Mouse (Mus musculus) intestine, embryonic 14.5 days (tissue): ENCODE measurements around the gene Slc36a4. TPM values are rescaled to one million over a fixed set of nuclear protein-coding genes. Genes with fewer than 3 reads are reported as not detected.

Experiments used
- ATAC-seq: fragments of 200-750 bp; cut with Nextera tagmentation; replicated peaks from 2 replicates; pipeline ENCODE4 v1.8.0; 2017; ENCODE audit warnings: low read depth, moderate number of reproducible peaks, moderate TSS enrichment, moderate library complexity; ENCODE audit not compliant: low FRiP score, low TSS enrichment
- DNase-seq: peaks from one replicate; pipeline ENCODE4 v3.0.0-alpha.2; 2018; ENCODE audit warnings: low spot score
- H3K27ac ChIP-seq: fragments of 300-500 bp; sonication (generic); 2 replicates; pipeline ENCODE4 v1.5.1; 2014; ENCODE audit warnings: low read depth, mild to moderate bottlenecking, control low read depth
- H3K27me3 ChIP-seq: fragments of 300-500 bp; sonication (generic); replicated peaks from 2 replicates; pipeline ENCODE4 v1.6.1; 2014; ENCODE audit warnings: low read length, control low read depth; ENCODE audit not compliant: control insufficient read depth, insufficient read depth
- H3K36me3 ChIP-seq: fragments of 300-500 bp; sonication (generic); 2 replicates; pipeline ENCODE4 v1.6.1; 2014; ENCODE audit warnings: low read length, control low read depth; ENCODE audit not compliant: control insufficient read depth, insufficient read depth
- H3K4me1 ChIP-seq: fragments of 300-500 bp; sonication (generic); replicated peaks from 2 replicates; pipeline ENCODE4 v1.6.1; 2014; ENCODE audit warnings: low read length, control low read depth, mixed read lengths; ENCODE audit not compliant: control insufficient read depth, insufficient read depth
- H3K4me2 ChIP-seq: fragments of 300-500 bp; sonication (generic); 2 replicates; pipeline ENCODE4 v1.6.1; 2014; ENCODE audit warnings: low read length
- H3K4me3 ChIP-seq: fragments of 300-500 bp; sonication (generic); 2 replicates; pipeline ENCODE4 v1.5.1; 2014; ENCODE audit warnings: low read depth, low read length, control low read depth, mixed read lengths
- H3K9ac ChIP-seq: fragments of 300-500 bp; sonication (generic); 2 replicates; pipeline ENCODE4 v1.6.1; 2014; ENCODE audit warnings: mild to moderate bottlenecking, low read length
- H3K9me3 ChIP-seq: fragments of 300-500 bp; sonication (generic); 2 replicates; pipeline ENCODE4 v1.6.1; 2016; ENCODE audit warnings: low read length, control low read depth; ENCODE audit not compliant: control insufficient read depth
- WGBS: fragments of 180-500 bp; shearing (Covaris S2); extraction: QIAGEN DNeasy Blood & Tissue Kit; methylation state at CpG from one replicate; pipeline ENCODE4 v1.1.7; 2014; 5-methylcytosine and 5-hydroxymethylcytosine counted together
- polyA plus RNA-seq: library from polyadenylated mRNA; unstranded; fragments of >200 nt; fragmentation: Nextera tagmentation; extraction: Ambion mirVana; gene quantifications from 2 replicates; pipeline ENCODE4 v1.2.1, GENCODE M21; 2014

Gene Slc36a4
- polyA plus RNA-seq, 1 experiment from 2014 or later = 15.9 TPM

- no peaks in the 10 kb centered on the region for H3K27me3 ChIP-seq
- no peak for DNase-seq
- H3K36me3 ChIP-seq = no peaks in the 10 kb centered on the region
- H3K27ac ChIP-seq = no peak overlapping the region
- H3K9ac ChIP-seq = no peak overlapping the region
- H3K4me1 ChIP-seq = no peaks in the 10 kb centered on the region
- ATAC-seq = no peak
- H3K4me2 ChIP-seq = no peak overlapping the region
- H3K9me3 ChIP-seq = no peaks in the 10 kb centered on the region
- WGBS = 63% methylated on average over 5 of the region's 5 CpGs
- H3K4me3 ChIP-seq = no peak overlapping the region
These were observed 56.8 kb downstream of the Slc36a4 start for GRCm38 (mm10) chr9:15766379-15766778.

- Histone ChIP-seq H3K4me1 (no peaks in the 10 kb centered on the region), H3K9me3 (no peaks in the 10 kb centered on the region), H3K36me3 (no peaks in the 10 kb centered on the region), H3K27ac (no peak overlapping the region), H3K27me3 (no peaks in the 10 kb centered on the region), H3K4me2 (no peak overlapping the region), H3K9ac (no peak overlapping the region), H3K4me3 (no peak overlapping the region)
- DNase-seq = no peak
- no peak for ATAC-seq
- 80% methylated on average over 5 of the region's 5 CpGs for WGBS
These were observed 57.3 kb downstream of the Slc36a4 start for GRCm38 (mm10) chr9:15766821-15767220.

GRCm38 (mm10) chr9:15772766-15773165, 63.2 kb downstream of the Slc36a4 start:
- H3K36me3 ChIP-seq = no peaks in the 10 kb centered on the region
- H3K4me1 ChIP-seq = no peaks in the 10 kb centered on the region
- WGBS = 84% methylated on average over 12 of the region's 12 CpGs
- no peak overlapping the region for H3K27ac ChIP-seq
- H3K4me2 ChIP-seq = no peak overlapping the region
- ATAC-seq = no peak
- no peaks in the 10 kb centered on the region for H3K27me3 ChIP-seq
- H3K4me3 ChIP-seq = no peak overlapping the region
- H3K9ac ChIP-seq = no peak overlapping the region
- DNase-seq = no peak
- H3K9me3 ChIP-seq = no peaks in the 10 kb centered on the region

DNA sequence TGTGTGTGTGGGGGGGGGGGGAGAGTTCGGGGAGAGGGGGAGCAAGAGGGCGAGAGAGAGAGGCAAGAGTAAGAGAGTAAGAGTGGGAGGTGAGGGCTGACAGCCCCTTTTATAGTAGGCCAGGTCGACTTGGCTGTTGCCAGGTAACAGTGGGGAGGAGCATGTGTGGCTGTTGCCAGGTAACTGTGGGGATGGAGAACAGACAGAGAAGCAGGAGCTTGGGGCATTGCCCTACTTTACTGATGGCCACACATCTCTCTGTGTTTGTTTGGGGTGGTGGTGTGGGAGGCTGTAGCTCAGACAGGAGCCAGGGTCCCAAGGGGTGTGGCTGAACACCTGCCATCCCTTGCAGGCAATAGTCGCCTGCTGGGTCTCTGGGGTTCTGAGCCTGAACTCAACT, 63.9 kb downstream of the Slc36a4 start:
- 66% methylated on average over 4 of the region's 4 CpGs for WGBS
- Histone ChIP-seq H3K4me3 (no peak overlapping the region), H3K4me2 (no peak overlapping the region), H3K4me1 (no peaks in the 10 kb centered on the region), H3K9me3 (no peaks in the 10 kb centered on the region), H3K27me3 (no peaks in the 10 kb centered on the region), H3K36me3 (no peaks in the 10 kb centered on the region), H3K9ac (no peak overlapping the region), H3K27ac (no peak overlapping the region)
- no peak for DNase-seq
- ATAC-seq = no peak

DNA sequence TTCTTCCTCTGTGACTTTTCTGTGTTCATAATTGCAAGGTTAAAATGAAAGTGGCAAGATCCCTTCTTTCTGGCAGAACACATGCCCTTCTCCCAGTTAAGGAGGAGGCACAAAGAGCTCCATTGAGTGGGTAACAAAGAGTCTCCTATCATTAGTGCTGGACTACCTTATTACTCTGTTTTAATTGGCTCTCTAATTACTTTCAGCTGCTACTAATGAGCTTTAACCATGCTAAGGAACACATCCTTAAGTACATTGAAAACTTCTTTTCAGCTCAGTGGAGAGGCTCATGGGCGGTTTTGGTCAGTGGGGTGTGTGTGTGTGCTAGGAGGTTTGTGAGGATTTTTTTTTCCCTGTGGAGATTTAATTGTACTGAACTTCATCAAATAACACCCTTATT, 65.4 kb downstream of the Slc36a4 start:
- H3K27ac ChIP-seq = no peak overlapping the region
- H3K4me1 ChIP-seq = no peaks in the 10 kb centered on the region
- H3K4me2 ChIP-seq = no peak overlapping the region
- 84% methylated on average over 1 of the region's 1 CpGs for WGBS
- ATAC-seq (no peak), DNase-seq (no peak)
- H3K4me3 ChIP-seq = no peak overlapping the region
- H3K9ac ChIP-seq = no peak overlapping the region
- no peaks in the 10 kb centered on the region for H3K9me3 ChIP-seq
- no peaks in the 10 kb centered on the region for H3K36me3 ChIP-seq
- H3K27me3 ChIP-seq = no peaks in the 10 kb centered on the region

DNA sequence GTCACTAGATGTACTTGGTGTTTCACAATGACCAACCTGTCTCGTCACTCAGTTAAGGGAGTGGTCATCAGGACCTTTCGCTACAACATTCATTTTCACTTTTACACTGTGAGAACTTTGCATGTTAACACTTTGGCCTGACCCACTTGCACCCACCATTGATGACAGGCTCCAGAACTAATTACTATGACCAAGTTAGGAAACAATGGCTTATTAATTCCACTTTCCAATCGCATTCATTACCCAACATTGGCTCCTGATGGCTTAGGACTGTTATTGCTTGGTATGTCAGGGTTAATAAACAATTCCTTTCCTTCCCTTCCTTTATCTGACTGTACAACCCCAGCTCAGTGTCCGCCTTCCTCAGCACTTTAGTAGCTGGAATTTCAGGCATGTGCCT, 72.4 kb downstream of the Slc36a4 start:
- H3K4me2 ChIP-seq = no peak overlapping the region

DNA sequence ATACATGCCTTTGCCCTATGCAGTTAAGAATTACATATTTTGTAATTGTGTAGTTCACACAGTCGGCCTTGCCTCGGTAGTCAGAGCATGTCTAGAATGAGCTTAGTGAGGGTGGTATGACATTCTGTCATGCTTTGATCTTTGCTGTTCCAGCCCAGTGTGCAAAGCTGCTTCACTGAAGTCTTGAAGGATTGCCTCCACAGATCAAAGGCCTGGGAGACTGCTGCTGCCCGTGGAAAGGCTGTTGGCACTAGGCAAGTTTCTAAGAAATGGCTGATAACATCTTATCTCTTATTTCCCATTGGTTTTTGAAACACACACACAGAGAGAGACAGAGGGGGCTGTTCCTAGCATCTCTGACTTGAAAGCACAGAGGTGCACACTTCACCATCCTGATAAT, 76.7 kb downstream of the Slc36a4 start:
- Histone ChIP-seq H3K9ac (no peak overlapping the region), H3K4me1 (no peaks in the 10 kb centered on the region), H3K9me3 (no peaks in the 10 kb centered on the region), H3K4me2 (no peak overlapping the region), H3K36me3 (no peaks in the 10 kb centered on the region), H3K27ac (no peak overlapping the region), H3K27me3 (no peaks in the 10 kb centered on the region), H3K4me3 (no peak overlapping the region)
- ATAC-seq (no peak), DNase-seq (no peak)
- 69% methylated on average over 3 of the region's 3 CpGs for WGBS

More for the DNA sequence above, 72.4 kb downstream of the Slc36a4 start:
- ATAC-seq (no peak), DNase-seq (no peak)
- no peaks in the 10 kb centered on the region for H3K36me3 ChIP-seq
- H3K27ac ChIP-seq = no peak overlapping the region
- no peaks in the 10 kb centered on the region for H3K4me1 ChIP-seq
- 58% methylated on average over 4 of the region's 4 CpGs for WGBS
- no peaks in the 10 kb centered on the region for H3K9me3 ChIP-seq
- no peaks in the 10 kb centered on the region for H3K27me3 ChIP-seq
- no peak overlapping the region for H3K9ac ChIP-seq
- H3K4me3 ChIP-seq = no peak overlapping the region

DNA sequence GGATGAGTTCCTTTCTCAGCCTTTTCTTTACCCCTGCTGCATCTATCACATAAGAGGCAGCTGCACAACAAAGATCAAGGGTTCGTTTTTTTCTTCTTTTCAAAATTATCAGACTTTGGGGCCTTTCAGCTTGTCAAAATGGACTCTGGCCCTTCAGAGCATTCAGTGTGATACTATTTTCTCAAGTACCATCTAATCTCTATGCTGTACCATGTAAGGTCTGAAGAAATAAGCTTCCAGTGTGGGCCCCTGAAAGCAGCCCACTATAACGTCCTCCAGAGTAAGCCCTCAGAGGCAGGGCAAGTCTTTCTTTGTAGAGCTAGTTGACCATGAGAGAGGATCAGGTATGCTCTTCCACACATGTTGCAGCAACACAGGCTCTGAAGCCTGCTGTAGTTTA, 77.1 kb downstream of the Slc36a4 start:
- WGBS = 71% methylated on average over 2 of the region's 2 CpGs
- no peak overlapping the region for H3K4me2 ChIP-seq
- ATAC-seq (no peak), DNase-seq (no peak)
- no peaks in the 10 kb centered on the region for H3K27me3 ChIP-seq
- no peak overlapping the region for H3K9ac ChIP-seq
- H3K27ac ChIP-seq = no peak overlapping the region
- H3K36me3 ChIP-seq = no peaks in the 10 kb centered on the region
- no peaks in the 10 kb centered on the region for H3K9me3 ChIP-seq
- H3K4me3 ChIP-seq = no peak overlapping the region
- H3K4me1 ChIP-seq = no peaks in the 10 kb centered on the region

- H3K27me3 ChIP-seq = no peaks in the 10 kb centered on the region
- H3K9me3 ChIP-seq = no peaks in the 10 kb centered on the region
- DNase-seq (no peak), ATAC-seq (no peak)
- H3K4me2 ChIP-seq = no peak overlapping the region
- no peak overlapping the region for H3K27ac ChIP-seq
- WGBS = 80% methylated on average over 9 of the region's 9 CpGs
- no peaks in the 10 kb centered on the region for H3K36me3 ChIP-seq
- H3K9ac ChIP-seq = no peak overlapping the region
- no peak overlapping the region for H3K4me3 ChIP-seq
- no peaks in the 10 kb centered on the region for H3K4me1 ChIP-seq
These were observed 82.5 kb downstream of the Slc36a4 start for GRCm38 (mm10) chr9:15792076-15792475.
